In the genomic region with DNA sequence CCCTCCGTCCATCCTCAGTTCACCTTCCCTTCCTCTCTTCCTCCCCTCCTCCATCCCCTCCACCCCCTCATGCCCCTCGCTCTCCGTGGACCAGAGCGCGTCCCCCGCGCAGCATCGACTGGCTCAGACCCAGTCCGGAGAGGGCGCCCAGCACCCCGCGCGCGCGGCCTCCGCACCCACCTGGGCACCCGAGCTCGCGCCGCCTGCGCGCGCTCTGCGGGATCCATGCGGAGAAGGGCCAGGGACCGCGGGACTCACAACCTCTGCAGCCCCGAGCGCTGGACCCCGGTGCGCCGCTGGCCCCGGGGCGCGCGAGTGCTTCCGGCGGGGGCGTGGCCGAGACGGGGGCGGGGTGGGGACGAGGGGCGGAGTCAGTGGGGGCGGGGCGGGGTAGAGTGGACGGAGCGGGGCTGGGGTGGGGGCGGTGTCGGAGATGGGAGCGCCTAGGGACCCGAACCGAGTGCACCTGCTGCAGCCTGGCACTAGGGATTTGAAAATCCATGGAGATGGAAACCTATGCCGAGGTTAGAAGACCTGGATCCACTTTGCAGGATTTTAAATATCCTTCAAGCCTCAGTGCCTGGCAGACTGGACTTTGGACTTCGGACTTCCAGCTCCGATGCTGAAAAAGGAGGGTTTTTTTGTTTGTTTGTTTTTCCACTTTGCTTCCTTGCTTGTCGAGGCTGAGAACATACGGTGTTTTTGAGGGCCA, we compare ENCODE assay signal across 8 mouse cellular contexts. TPM values are rescaled to one million over a fixed set of nuclear protein-coding genes. Genes with fewer than 3 reads are reported as not detected.
DNase-seq lines count a peak whose midpoint lies in the region; ATAC-seq and TF ChIP-seq lines count a peak whose summit lies in the region.

TSS of gene Grtp1 (minus strand) at position 320 of the 712 bp plus-strand sequence.

- ATAC-seq in neural tube, embryonic 14.5 days (ENCODE audit: low read depth) = peak; percentile 74

- no peak for TF ChIP-seq POLR2A in heart, adult 2 months (IDR thresholded peaks at IDR 0.05; ENCODE audit: insufficient read depth, low read depth, low read length)
- TF ChIP-seq POLR2A in bone marrow macrophage, adult 2 months (IDR thresholded peaks at IDR 0.05; ENCODE audit: borderline replicate concordance, low read depth, low read length) = no peak

- no peak for TF ChIP-seq EP300 in heart, adult 2 months (IDR thresholded peaks at IDR 0.05; ENCODE audit: insufficient read depth, low read depth, low read length)

- H3K27me3 ChIP-seq in heart, adult 2 months (ENCODE audit: control insufficient read depth, insufficient read depth, low read length) = peaks cover 2% of the 10 kb centered on the region
- H3K27me3 ChIP-seq in neural tube, embryonic 14.5 days (ENCODE audit: control insufficient read depth, insufficient read depth, low read length) = peaks cover 17% of the 10 kb centered on the region; the same call in 1 of the 2 replicates

- peak within 1 kb of the TSS; percentile 60 for H3K4me3 ChIP-seq in heart, adult 2 months
- peak within 1 kb of the TSS; percentile 75 for H3K4me3 ChIP-seq in bone marrow macrophage, adult 2 months (ENCODE audit: insufficient read depth, low read length)
- H3K4me3 ChIP-seq in neural tube, embryonic 14.5 days (ENCODE audit: low read depth, low read length) = peak within 1 kb of the TSS; percentile 74

- H3K9ac ChIP-seq in heart, adult 2 months (ENCODE audit: low read depth, low read length) = peak within 1 kb of the TSS; percentile 52
- H3K9ac ChIP-seq in neural tube, embryonic 14.5 days (replicated peaks; ENCODE audit: low read depth, low read length) = peak within 1 kb of the TSS; percentile 56

- H3K79me2 ChIP-seq in heart, adult 2 months (replicated peaks; ENCODE audit: control insufficient read depth, insufficient read depth, low read length) = no peaks in the 10 kb centered on the region

- H3K9me3 ChIP-seq in neural tube, embryonic 14.5 days (ENCODE audit: control insufficient read depth, low read length) = no peaks in the 10 kb centered on the region

- H3K36me3 ChIP-seq in heart, adult 2 months (ENCODE audit: control insufficient read depth, insufficient read depth, low read length) = no peaks in the 10 kb centered on the region
- no peaks in the 10 kb centered on the region for H3K36me3 ChIP-seq in neural tube, embryonic 14.5 days (ENCODE audit: control insufficient read depth, insufficient read depth, low read length)

- no peaks in the 10 kb centered on the region for H3K4me1 ChIP-seq in heart, adult 2 months (ENCODE audit: control insufficient read depth, insufficient read depth, low read length)
- H3K4me1 ChIP-seq in bone marrow macrophage, adult 2 months (ENCODE audit: control insufficient read depth, insufficient read depth, low read length) = peaks cover 21% of the 10 kb centered on the region
- no peaks in the 10 kb centered on the region for H3K4me1 ChIP-seq in neural tube, embryonic 14.5 days (ENCODE audit: control insufficient read depth, insufficient read depth, low read length)

- DNase-seq in heart, adult 2 months = peak; percentile 52 to 64
- DNase-seq in heart, postnatal 36 days = no peak
- no peak for DNase-seq in gastrocnemius, adult 8-10 months (ENCODE audit: low spot score in 2 of 2)
- DNase-seq in kidney, adult 11 months = peak; percentile 65
- DNase-seq in lung, adult 18-20 months = peak; percentile 35 to 46
- peak; percentile 45 to 71 for DNase-seq in urinary bladder, postnatal 4 days (ENCODE audit: low spot score in 2 of 2)

- H3K27ac ChIP-seq in heart, adult 2 months = no peak within 1 kb of the TSS
- H3K27ac ChIP-seq in bone marrow macrophage, adult 2 months (ENCODE audit: insufficient read depth, low read depth, low read length) = no peak within 1 kb of the TSS
- no peak within 1 kb of the TSS for H3K27ac ChIP-seq in neural tube, embryonic 14.5 days (ENCODE audit: low read depth, low read length)

- TF ChIP-seq CTCF in heart, adult 2 months (IDR thresholded peaks at IDR 0.05) = no peak
- TF ChIP-seq CTCF in bone marrow macrophage, adult 2 months (IDR thresholded peaks at IDR 0.05; ENCODE audit: low read depth, low read length) = no peak

- 2% methylated on average over 58 of the region's 58 CpGs for WGBS in heart, adult 2 months
- under 1% methylated on average over 49 of the region's 58 CpGs for WGBS in neural tube, embryonic 14.5 days

- peak within 1 kb of the TSS; percentile 86 for H3K4me2 ChIP-seq in neural tube, embryonic 14.5 days (ENCODE audit: low read depth, low read length)

- intact Hi-C loops in heart, adult 2 months (cut with DNase I) = loop anchor here (10.0 kb wide), 1 partner anchor 46 kb away; the partner anchor contains the start of gene Lamp1
- intact Hi-C loops in heart, postnatal 36 days (cut with DNase I) = loop anchor here (5.0 kb wide), 1 partner anchor 223 kb away; no protein-coding TSS in a partner anchor

RNA-seq across cellular contexts. Expression of gene Grtp1, which starts in this region (rescaled TPM):
- total RNA-seq in heart, adult 2 months (2021) = 1 to 10 TPM; 3.9 to 5.1 TPM
- 3.8 and 5.6 TPM in 2 replicates for polyA plus RNA-seq in heart, adult 2 months (2012; rRNA removed)
- total RNA-seq in heart, postnatal 36 days (2021) = 1 to 10 TPM; 4.8 to 4.9 TPM
- polyA plus RNA-seq in bone marrow macrophage, adult 2 months (2012; ENCODE audit: insufficient read depth, insufficient read length, missing spikeins) = 2.0 and 4.0 TPM in 2 replicates
- 10 to 100 TPM in 3 of 4 experiments, 1 to 10 TPM in 1; 9.3 to 14.1 (median 11.8) TPM for total RNA-seq in gastrocnemius, adult 8-10 months (2022)
- polyA plus RNA-seq in neural tube, embryonic 14.5 days (2014; fragmentation: Nextera tagmentation; extraction: Ambion mirVana) = 14.9 and 17.3 TPM in 2 replicates

Comparison
In these comparisons a context has a peak if more than half of its experiments do, and no peak if none do; other contexts are left out.
1. DNase-seq: peak in heart, adult 2 months (2 of 2), kidney, adult 11 months (single experiment), lung, adult 18-20 months (2 of 2) and urinary bladder, postnatal 4 days (2 of 2); none in heart, postnatal 36 days (0 of 2) and gastrocnemius, adult 8-10 months (0 of 2).
2. Peak in every context shown above with its lines, with median percentiles within 50 percentile points of each other: H3K4me3 ChIP-seq.